Mouse (Mus musculus) yolk sac, embryonic 10.5 days (tissue): ENCODE measurements around the gene Ahctf1.
"Not testable (repeated sequence)": the region's sequence is repeated elsewhere in the genome, so short reads cannot be mapped to it uniquely, and the experiment has no call there.

ENCODE experiments used
- DNase-seq: peaks from one replicate; pipeline ENCODE4 v3.0.0-alpha.2; 2017; ENCODE audit warnings: low spot score

The Ahctf1 gene

GRCm38 (mm10) chr1:179804140-179804881, 831 bp upstream of the Ahctf1 start:
- DNase-seq: peak; percentile 20

GRCm38 (mm10) chr1:179802610-179803512, 619 bp downstream of the Ahctf1 start, which contains the start of gene Gm10518:
Gene Gm10518, plus strand, starts transcription at chr1:179803376.
- peak; percentile 69 for DNase-seq

DNA sequence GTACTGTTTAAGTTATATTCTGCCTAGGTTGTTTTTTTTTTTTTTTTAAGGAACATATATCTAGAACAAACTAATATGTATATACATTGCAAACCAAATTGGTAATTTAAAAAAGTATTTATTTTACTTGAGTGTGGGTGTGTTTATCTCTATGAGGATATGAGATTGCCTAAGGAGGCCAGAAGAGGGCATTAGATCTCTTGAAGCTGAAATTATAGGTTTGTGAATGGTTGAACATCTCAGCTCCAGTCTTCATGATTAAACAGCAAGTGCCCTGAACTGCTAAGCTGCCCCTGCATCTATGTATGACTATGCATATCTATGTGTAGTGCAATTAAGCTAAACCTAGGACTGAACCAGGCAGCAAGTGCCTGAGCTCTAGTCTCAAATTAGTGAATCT, 4.7 kb downstream of the Ahctf1 start:
- DNase-seq: no peak

DNA sequence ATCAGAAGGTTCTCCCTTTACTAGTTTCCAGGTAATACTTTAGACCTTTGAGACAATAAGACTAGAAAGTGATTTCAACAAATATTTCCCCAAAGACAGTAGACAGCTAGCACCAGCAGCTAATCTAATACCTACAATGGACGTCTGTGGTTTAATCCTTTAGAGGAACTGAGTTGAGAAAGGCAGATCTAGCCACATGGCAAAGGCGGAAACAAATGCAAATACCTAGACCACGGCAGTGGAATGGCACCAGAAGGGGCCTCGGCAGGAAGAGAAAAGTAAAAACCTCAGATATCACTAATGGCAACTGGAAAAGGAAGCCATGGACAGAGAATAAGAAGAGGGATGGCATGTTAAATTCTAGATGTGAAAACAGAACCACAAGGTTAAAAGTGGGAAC, 16.2 kb downstream of the Ahctf1 start:
- DNase-seq: no peak

- no peak for DNase-seq
Observed at GRCm38 (mm10) chr1:179785502-179785901, 18.0 kb downstream of the Ahctf1 start.

- no peak for DNase-seq
Observed at GRCm38 (mm10) chr1:179784098-179784497, 19.4 kb downstream of the Ahctf1 start.

- no peak for DNase-seq
Observed at GRCm38 (mm10) chr1:179776831-179777230, 26.6 kb downstream of the Ahctf1 start.

DNA sequence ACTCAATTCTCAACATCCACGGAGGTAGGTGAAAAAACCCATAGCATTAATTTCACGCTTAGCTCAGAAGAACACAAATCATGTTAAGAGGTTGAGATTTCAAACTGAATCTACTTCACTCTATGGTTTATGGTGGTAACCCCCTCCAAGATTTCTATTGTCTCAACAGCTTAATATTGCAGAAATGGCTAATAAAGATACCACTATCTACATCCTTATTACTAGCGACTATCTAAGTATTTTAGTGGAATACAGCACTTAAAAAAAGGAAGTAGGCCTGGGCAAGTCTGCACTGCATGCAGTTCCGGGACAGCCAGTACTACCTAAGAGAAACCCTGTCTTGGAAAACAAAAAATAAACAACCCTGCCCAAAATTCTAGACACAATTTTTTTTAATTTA, 42.9 kb downstream of the Ahctf1 start:
- DNase-seq: no peak

DNA sequence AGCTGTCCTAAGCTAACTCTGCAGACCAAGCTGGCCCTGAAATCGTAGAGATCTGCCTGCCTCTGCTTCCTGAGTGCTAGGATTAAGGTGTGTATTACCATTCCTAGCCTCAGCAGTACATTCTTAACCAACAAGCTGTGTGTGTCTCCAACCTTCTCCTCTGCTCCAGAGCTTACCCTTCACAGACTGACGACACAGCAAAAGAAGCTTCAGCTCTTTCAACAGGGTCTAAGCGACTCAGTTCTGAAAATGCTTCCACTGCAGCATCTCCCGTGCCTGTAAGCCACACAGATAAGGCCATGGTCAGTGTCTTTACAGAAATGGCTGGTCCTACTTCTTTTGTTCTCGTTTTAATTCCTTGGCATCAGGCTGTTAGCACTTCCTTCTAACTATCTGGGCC, 43.4 kb downstream of the Ahctf1 start:
- no peak for DNase-seq

DNA sequence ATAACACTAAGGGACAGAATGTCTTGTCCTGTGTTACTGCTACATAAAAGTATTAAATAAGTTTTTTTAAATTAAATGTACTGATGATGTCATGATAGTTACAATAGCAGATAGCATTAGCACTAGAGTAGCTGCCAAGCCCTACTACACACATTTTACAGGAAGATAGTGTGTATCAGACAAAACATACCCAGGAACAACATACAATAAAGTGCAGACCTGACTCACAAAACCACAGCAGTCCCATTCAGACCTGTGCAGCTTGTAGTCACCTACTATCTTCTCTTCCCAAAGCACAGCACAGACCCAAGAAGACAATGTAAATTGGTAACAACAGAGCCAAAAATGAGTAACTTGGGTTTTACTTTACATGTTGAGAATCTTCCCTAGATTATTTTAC, 47.0 kb downstream of the Ahctf1 start:
- DNase-seq: no peak

GRCm38 (mm10) chr1:179753006-179753405, 50.5 kb downstream of the Ahctf1 start:
- no peak for DNase-seq

DNA sequence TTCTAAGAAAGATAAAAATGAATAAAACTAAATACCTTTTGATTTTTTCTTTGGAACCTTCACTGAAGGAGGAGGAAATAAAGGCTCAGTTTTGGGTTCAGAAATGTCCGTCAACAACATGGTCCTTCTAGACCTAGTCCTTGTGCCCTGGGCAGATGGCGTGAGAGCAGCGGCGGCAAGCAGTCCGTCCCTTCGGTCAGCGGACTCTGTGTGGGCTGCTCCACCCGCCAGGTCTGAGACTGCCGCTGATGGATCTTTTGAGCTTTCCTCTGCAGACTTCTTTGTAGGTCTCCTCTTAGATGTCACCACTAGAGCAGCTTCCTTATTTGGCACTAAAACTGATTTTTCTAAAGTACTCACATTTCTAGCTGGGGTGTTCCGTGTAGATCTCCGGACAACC, 51.2 kb downstream of the Ahctf1 start:
- DNase-seq: no peak

DNA sequence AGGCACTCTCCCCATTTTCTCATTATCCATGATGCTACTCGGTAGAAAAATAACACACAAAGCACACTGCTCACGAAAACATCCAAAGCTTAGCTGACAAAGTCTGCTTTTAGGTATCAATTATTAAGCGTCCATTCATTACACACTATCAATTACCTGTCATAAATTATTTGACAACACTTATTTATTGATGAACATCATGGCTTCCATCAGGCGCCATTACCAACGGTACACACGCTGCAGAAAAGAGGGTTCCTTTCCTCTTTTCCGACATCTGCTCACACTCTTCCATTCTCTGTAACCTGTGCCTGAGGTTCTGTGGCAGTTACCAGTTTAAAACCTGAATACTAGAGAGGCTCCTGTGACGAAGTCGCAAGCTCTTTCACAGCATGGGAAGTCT, 58.3 kb downstream of the Ahctf1 start, which contains the start of gene Kif28:
Gene Kif28, minus strand, starts transcription at position 101 of the 400 bp plus-strand sequence.
- DNase-seq: no peak

DNA sequence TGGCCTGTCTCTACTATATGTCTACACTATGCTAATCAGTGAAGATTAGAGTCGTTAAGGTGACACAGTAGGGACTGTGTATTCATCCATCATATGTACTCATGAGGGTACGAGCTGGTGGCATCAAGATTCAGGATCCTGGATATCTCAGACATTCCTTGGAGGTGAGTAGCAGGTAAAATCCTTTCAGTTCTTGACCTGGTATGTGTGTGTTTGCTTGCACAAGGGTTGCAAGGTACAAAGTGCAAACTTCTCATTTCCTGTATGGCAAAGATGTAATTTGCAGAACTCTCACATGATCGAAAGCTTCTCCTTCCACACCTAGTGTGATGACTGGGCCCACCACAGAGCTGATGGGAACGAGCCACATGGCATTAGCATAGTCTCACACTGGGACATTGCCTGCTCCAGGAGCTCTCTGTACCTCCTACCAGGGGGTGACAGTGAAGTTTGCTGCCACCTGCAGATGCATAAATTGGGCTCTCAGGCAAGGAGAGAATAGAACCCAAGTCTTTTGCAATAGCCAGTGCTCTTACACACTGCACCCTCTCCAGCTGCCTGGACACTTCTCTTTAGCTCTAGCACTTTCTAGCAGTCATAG, 59.8 kb downstream of the Ahctf1 start:
- peak; percentile 68 for DNase-seq

GRCm38 (mm10) chr1:179736483-179736882, 67.0 kb downstream of the Ahctf1 start:
- no peak for DNase-seq

DNA sequence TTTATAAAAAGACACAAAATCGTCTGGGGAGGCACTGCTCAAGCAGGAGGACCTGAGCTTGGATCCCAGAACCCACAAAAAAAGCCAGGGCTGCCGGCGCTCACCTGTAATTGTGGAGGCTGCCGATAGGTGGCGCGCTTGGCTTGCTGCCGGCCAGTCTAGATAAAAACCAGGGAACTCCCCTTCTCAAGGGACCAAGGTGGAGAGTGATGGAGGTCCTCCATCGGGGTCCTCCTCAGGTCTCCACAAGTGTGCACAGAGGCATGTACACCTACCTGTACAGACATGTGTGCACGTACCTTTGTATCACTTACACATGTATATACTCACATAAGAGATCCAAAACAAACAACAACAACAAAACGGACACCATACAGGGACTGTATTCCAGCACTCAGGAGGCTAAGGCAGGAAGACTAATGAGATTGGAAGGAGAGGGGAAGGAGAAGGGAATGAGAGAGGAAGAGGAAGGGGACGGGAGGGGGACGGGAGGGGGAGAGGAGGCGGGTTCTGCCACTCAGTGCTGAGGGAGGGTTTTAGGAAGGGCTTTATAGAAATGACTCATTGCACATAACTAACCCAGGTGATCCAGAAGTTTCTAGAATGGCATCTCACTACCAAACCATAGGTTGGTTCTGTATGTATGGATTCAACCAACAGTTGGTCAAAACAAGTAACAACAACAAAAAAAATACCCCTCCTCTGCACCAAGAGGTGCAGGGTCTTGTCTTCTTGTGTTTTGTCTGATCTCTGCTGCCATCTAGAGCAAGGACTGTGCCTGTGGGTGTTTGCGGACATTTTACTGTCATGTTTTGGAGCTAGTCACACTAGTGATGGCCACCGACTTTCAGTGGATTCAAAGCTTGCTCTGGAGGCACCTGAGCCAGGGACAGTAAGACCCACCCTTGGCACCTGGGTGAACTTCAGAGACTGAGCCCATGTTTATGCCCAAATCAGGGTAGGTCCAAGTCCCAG, 68.7 kb downstream of the Ahctf1 start:
- DNase-seq: peak; percentile 43

DNA sequence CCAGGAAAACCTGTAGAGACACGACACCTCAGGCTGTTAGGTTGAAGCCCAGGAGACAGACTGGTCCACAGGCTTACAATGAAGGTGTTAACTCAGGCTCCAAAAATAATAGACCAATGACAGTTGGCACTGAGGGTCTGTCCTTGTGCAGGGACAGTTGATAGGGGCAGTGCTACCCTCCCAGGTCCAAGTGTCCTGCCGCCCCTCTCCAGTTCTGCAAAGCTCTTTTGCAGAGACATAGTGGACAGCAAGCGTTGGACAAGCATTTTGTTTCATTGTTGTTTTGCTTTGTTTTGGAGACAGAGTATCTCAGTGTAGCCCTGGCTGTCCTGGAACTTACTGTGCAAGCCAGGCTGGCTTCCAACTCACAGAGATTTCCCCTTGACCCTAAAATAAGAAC, 72.1 kb downstream of the Ahctf1 start:
- DNase-seq: no peak

- DNase-seq: no peak
Observed at GRCm38 (mm10) chr1:179728661-179729060, 74.8 kb downstream of the Ahctf1 start.

DNA sequence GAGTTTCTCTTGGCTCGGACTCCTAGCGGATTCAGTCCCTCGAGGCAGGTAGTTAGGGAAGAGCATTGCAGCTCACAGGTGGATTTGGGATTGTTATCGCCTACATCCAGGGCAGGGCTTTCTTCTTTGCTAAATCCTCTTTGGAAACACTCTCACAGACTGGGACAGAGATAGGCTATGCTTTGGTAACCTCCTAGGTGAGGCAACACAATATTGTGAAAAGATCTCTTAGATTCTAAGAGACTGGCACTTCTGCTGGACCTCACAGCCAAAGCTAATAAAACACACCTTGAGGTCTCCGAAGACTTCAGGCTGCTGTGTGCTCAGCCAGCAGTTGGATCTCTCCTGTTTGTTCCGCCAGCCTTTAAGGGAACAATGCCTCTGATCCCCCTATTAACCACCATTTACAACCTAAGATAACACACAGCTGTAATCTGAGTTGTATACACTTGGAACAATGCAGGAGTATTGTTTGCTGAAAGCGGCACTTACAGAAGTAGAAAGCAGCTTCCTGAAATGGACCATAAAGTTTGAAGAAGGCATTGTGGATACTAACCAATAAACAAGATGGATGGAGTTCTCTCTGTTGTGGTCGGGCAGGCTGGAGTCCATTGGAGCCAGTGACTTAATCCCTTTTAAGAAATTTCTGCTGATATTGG, 80.5 kb downstream of the Ahctf1 start:
- no peak for DNase-seq

GRCm38 (mm10) chr1:179715786-179716185, 87.7 kb downstream of the Ahctf1 start:
- DNase-seq: no peak

DNA sequence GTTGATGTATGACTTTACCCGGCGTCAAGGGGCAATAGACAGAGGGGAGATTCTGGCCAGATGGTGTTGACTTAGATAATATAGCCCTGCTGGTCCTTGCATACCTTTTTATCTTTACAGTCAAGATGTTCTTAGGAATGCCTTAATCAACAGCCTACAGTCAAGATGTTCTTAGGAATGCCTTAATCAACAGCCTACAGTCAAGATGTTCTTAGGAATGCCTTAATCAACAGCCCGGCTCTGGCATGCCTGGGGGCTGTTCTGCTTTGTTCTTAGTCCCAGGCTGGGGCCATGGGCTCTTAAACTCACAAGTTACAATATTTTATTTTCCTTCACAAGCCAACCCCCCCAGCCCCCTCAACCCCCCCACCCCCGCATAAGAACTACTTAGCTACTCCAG, 88.2 kb downstream of the Ahctf1 start:
- not testable (repeated sequence) for DNase-seq
